Mouse (Mus musculus) spleen, adult 2 months (tissue): ENCODE data around the gene Rab11fip5.

Experiments
- CTCF ChIP-seq: fragments of 200-500 bp; IDR thresholded peaks from 2 replicates; pipeline ENCODE4 v1.5.1; 2011; ENCODE audit warnings: mild to moderate bottlenecking, inconsistent platforms; ENCODE audit not compliant: insufficient read depth, insufficient read length, insufficient replicate concordance; ENCODE audit errors: extremely low read depth
- POLR2A ChIP-seq: fragments of 200-500 bp; IDR thresholded peaks from 2 replicates; pipeline ENCODE4 v1.6.1; 2011; ENCODE audit warnings: low read depth, low read length, inconsistent platforms

DNA sequence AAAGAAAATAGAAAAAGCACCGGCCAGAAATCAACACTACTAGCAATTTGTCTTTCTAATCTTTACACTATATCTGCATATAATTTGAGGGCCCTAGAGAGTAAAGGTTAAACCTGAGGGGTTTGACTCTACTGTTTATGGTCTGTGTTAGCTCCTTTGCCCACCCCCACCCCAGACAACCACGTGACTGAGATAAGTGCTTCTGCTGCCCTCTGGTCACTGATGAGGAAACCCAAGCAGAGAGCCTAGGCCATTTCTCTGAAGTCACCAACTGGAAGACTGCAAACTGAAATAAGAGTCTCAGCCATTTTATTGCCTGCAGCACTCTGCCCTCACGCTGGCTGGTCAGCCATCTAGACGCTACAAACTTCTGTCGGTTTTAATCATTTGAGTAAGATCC, 3.4 kb upstream of the Rab11fip5 start:
- TF ChIP-seq CTCF: no peak
- TF ChIP-seq POLR2A: no peak
